In the genomic region with DNA sequence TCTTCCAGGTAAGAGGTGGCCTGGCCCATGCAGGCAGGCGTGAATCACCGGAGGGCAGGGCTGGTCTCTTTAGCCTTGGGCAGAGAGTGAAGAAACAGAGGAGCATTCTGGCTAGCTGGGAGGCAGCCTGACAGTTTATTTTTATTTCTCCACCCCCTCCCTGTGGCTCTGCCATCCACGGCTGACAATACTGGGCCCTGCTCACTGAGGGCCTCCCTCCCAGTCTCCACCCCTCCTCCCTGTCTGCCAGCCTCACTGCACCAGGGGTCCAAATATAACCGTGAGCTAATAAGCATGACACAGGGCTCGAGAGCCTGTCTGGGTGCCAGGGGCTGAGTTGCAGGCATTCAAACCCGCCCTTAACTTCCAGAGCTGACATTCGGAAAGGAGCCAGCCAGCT, we compare ENCODE assay signal across 8 mouse cellular contexts. TPM values are rescaled to one million over a fixed set of nuclear protein-coding genes. Genes with fewer than 3 reads are reported as not detected.
DNase-seq lines count a peak whose midpoint lies in the region; ATAC-seq and TF ChIP-seq lines count a peak whose summit lies in the region.

No protein-coding gene starts in this region.

- no peak overlapping the region; the same call in 1 of the 2 replicates for H3K9ac ChIP-seq in intestine, embryonic 14.5 days (ENCODE audit: low read length)
- H3K9ac ChIP-seq in intestine, postnatal 0 days (ENCODE audit: low read depth, low read length), result no peak overlapping the region
- H3K9ac ChIP-seq in hindbrain, postnatal 0 days (replicated peaks; ENCODE audit: low read length), result no peak overlapping the region
- peak overlapping the region; percentile 54 for H3K9ac ChIP-seq in lung, embryonic 16.5 days (ENCODE audit: low read length)

- H3K36me3 ChIP-seq in intestine, embryonic 14.5 days (ENCODE audit: control insufficient read depth, insufficient read depth, low read length), result 0 out of 2 replicates have a peak, but pooled peaks cover 9% of the 10 kb centered on the region
- H3K36me3 ChIP-seq in intestine, postnatal 0 days (ENCODE audit: control insufficient read depth, insufficient read depth), result peaks cover 63% of the 10 kb centered on the region; the same call in 1 of the 2 replicates
- no peaks in the 10 kb centered on the region for H3K36me3 ChIP-seq in hindbrain, postnatal 0 days (ENCODE audit: insufficient read depth, low read length)
- 0 out of 2 replicates have a peak, but pooled peaks cover 5% of the 10 kb centered on the region for H3K36me3 ChIP-seq in lung, embryonic 16.5 days (ENCODE audit: control insufficient read depth, insufficient read depth, low read length)

- H3K4me1 ChIP-seq in intestine, embryonic 14.5 days (replicated peaks; ENCODE audit: control insufficient read depth, insufficient read depth, low read length), result peaks cover 17% of the 10 kb centered on the region
- peaks cover 14% of the 10 kb centered on the region for H3K4me1 ChIP-seq in intestine, postnatal 0 days (replicated peaks; ENCODE audit: control insufficient read depth, insufficient read depth, low read length)
- peaks cover 9% of the 10 kb centered on the region; the same call in 1 of the 2 replicates for H3K4me1 ChIP-seq in hindbrain, postnatal 0 days (ENCODE audit: insufficient read depth, low read length)
- peaks cover 57% of the 10 kb centered on the region for H3K4me1 ChIP-seq in lung, embryonic 16.5 days (replicated peaks; ENCODE audit: control insufficient read depth, insufficient read depth, low read length)

- no peak overlapping the region for H3K4me3 ChIP-seq in intestine, embryonic 14.5 days (ENCODE audit: low read depth, low read length)
- no peak overlapping the region for H3K4me3 ChIP-seq in intestine, postnatal 0 days (ENCODE audit: low read depth, low read length)
- no peak overlapping the region for H3K4me3 ChIP-seq in hindbrain, postnatal 0 days (ENCODE audit: low read length)
- no peak overlapping the region for H3K4me3 ChIP-seq in lung, embryonic 16.5 days (ENCODE audit: low read length)

- H3K9me3 ChIP-seq in intestine, embryonic 14.5 days (ENCODE audit: control insufficient read depth, low read length), result no peaks in the 10 kb centered on the region
- H3K9me3 ChIP-seq in intestine, postnatal 0 days (ENCODE audit: control insufficient read depth), result no peaks in the 10 kb centered on the region
- H3K9me3 ChIP-seq in hindbrain, postnatal 0 days (ENCODE audit: low read length), result no peaks in the 10 kb centered on the region
- no peaks in the 10 kb centered on the region for H3K9me3 ChIP-seq in lung, embryonic 16.5 days (ENCODE audit: control insufficient read depth, low read length)

- H3K27me3 ChIP-seq in intestine, embryonic 14.5 days (replicated peaks; ENCODE audit: control insufficient read depth, insufficient read depth, low read length), result no peaks in the 10 kb centered on the region
- no peaks in the 10 kb centered on the region for H3K27me3 ChIP-seq in intestine, postnatal 0 days (replicated peaks; ENCODE audit: control insufficient read depth, insufficient read depth, low read length)
- no peaks in the 10 kb centered on the region for H3K27me3 ChIP-seq in hindbrain, postnatal 0 days (ENCODE audit: insufficient read depth, low read length)
- no peaks in the 10 kb centered on the region for H3K27me3 ChIP-seq in lung, embryonic 16.5 days (ENCODE audit: control insufficient read depth, insufficient read depth, low read depth, low read length)

- no peak overlapping the region for H3K4me2 ChIP-seq in intestine, embryonic 14.5 days (ENCODE audit: low read length)
- H3K4me2 ChIP-seq in intestine, postnatal 0 days (replicated peaks; ENCODE audit: low read depth), result no peak overlapping the region
- no peak overlapping the region for H3K4me2 ChIP-seq in hindbrain, postnatal 0 days (ENCODE audit: low read depth, low read length)
- H3K4me2 ChIP-seq in lung, embryonic 16.5 days (ENCODE audit: low read depth, low read length), result no peak overlapping the region

- WGBS in intestine, embryonic 14.5 days, result 40% methylated on average over 7 of the region's 7 CpGs
- 63% methylated on average over 7 of the region's 7 CpGs for WGBS in intestine, postnatal 0 days
- whole genome bisulfite sequencing in hindbrain, postnatal 0 days, result 31% methylated on average over 7 of the region's 7 CpGs
- 25% methylated on average over 7 of the region's 7 CpGs for WGBS in lung, embryonic 16.5 days

- ATAC-seq in intestine, embryonic 14.5 days (replicated peaks; ENCODE audit: low FRiP score, low TSS enrichment, low read depth), result no peak
- no peak for ATAC-seq in intestine, postnatal 0 days
- peak; percentile 75 for ATAC-seq in hindbrain, postnatal 0 days
- ATAC-seq in lung, embryonic 16.5 days (ENCODE audit: low read depth), result peak; percentile 60

- TF ChIP-seq CTCF in intestine, postnatal 0 days (IDR thresholded peaks at IDR 0.05; ENCODE audit: low read depth), result no peak
- no peak for TF ChIP-seq CTCF in hindbrain, postnatal 0 days (IDR thresholded peaks at IDR 0.05; ENCODE audit: low read depth)

- DNase-seq in intestine, embryonic 14.5 days (ENCODE audit: low spot score), result no peak
- peak; percentile 78 for DNase-seq in adrenal gland, adult 8-10 months
- DNase-seq in gastrocnemius, postnatal 10 days, result peak; percentile 73
- peak; percentile 76 for DNase-seq in hindbrain, postnatal 0 days (ENCODE audit: low spot score)
- DNase-seq in embryo, embryonic 10.5 days (ENCODE audit: low spot score), result no peak
- no peak for DNase-seq in embryo, embryonic 10 days (ENCODE audit: low spot score)

- H3K27ac ChIP-seq in intestine, embryonic 14.5 days (ENCODE audit: low read depth), result peak overlapping the region; percentile 39; the same call in 1 of the 2 replicates
- H3K27ac ChIP-seq in intestine, postnatal 0 days (ENCODE audit: low read depth, low read length), result no peak overlapping the region
- no peak overlapping the region for H3K27ac ChIP-seq in hindbrain, postnatal 0 days
- peak overlapping the region; percentile 82 for H3K27ac ChIP-seq in lung, embryonic 16.5 days (ENCODE audit: low read length)

RNA-seq across cellular contexts. Expression of a gene that starts 6.6 kb away (rescaled TPM):
- 54.4 and 59.7 TPM in 2 replicates for polyA plus RNA-seq in intestine, embryonic 14.5 days (2014; fragmentation: Nextera tagmentation; extraction: Ambion mirVana)
- 40.0 and 40.4 TPM in 2 replicates for polyA plus RNA-seq in intestine, postnatal 0 days (2015; fragmentation: Nextera tagmentation; extraction: Ambion mirVana)
- 10 to 100 TPM; 58.1 to 75.3 (median 62.3) TPM for total RNA-seq in adrenal gland, adult 8-10 months (2022)
- total RNA-seq in gastrocnemius, postnatal 10 days (2021), result 10 to 100 TPM; 55.0 to 69.1 TPM
- 13.6 and 14.4 TPM in 2 replicates for total RNA-seq in hindbrain, postnatal 0 days (2014; rRNA removed)
- polyA plus RNA-seq in hindbrain, postnatal 0 days (2015; fragmentation: Nextera tagmentation; extraction: Ambion mirVana), result 6.5 and 7.1 TPM in 2 replicates
- 75.8 and 81.6 TPM in 2 replicates for polyA plus RNA-seq in lung, embryonic 16.5 days (2015; fragmentation: Nextera tagmentation; extraction: Ambion mirVana)

Comparison
In these comparisons a context has a peak if more than half of its experiments do, and no peak if none do; other contexts are left out.
1. H3K27ac ChIP-seq: peak in intestine, embryonic 14.5 days (single experiment) and lung, embryonic 16.5 days (single experiment); none in intestine, postnatal 0 days (single experiment) and hindbrain, postnatal 0 days (single experiment).
2. ATAC-seq: peak in hindbrain, postnatal 0 days (single experiment) and lung, embryonic 16.5 days (single experiment); none in intestine, embryonic 14.5 days (single experiment) and intestine, postnatal 0 days (single experiment).
3. DNase-seq: peak in adrenal gland, adult 8-10 months (single experiment), gastrocnemius, postnatal 10 days (single experiment) and hindbrain, postnatal 0 days (single experiment); none in intestine, embryonic 14.5 days (single experiment), embryo, embryonic 10.5 days (single experiment) and embryo, embryonic 10 days (single experiment).